Mouse (Mus musculus) midbrain, embryonic 10.5 days (tissue): ENCODE data around the gene Pitpnb. TPM values are rescaled to one million over a fixed set of nuclear protein-coding genes. Genes with fewer than 3 reads are reported as not detected.

ENCODE experiments used
- DNase-seq: peaks from one replicate; pipeline ENCODE4 v3.0.0-alpha.2; 2017; ENCODE audit warnings: low spot score
- H3K27ac ChIP-seq: fragments of 300-500 bp; sonication (generic); replicated peaks from 2 replicates; pipeline ENCODE4 v1.5.1; 2016; ENCODE audit warnings: mild to moderate bottlenecking
- H3K27me3 ChIP-seq: fragments of 300-500 bp; sonication (generic); 2 replicates; pipeline ENCODE4 v1.6.1; 2016; ENCODE audit warnings: low read depth, mild to moderate bottlenecking; ENCODE audit not compliant: poor library complexity, severe bottlenecking
- H3K36me3 ChIP-seq: fragments of 300-500 bp; sonication (generic); 2 replicates; pipeline ENCODE4 v1.6.1; 2016; ENCODE audit warnings: mild to moderate bottlenecking, moderate library complexity
- H3K4me1 ChIP-seq: fragments of 300-500 bp; sonication (generic); 2 replicates; pipeline ENCODE4 v1.6.1; 2016
- H3K4me3 ChIP-seq: fragments of 300-500 bp; sonication (generic); 2 replicates; pipeline ENCODE4 v1.5.1; 2016; ENCODE audit warnings: mild to moderate bottlenecking, moderate library complexity
- H3K9me3 ChIP-seq: fragments of 300-500 bp; sonication (generic); replicated peaks from 2 replicates; pipeline ENCODE4 v1.6.1; 2016; ENCODE audit warnings: mild to moderate bottlenecking
- WGBS: fragments of 180-500 bp; shearing (Covaris S2); methylation state at CpG from one replicate; pipeline ENCODE4 v1.1.7; 2016; 5-methylcytosine and 5-hydroxymethylcytosine counted together
- polyA plus RNA-seq: library from polyadenylated mRNA; unstranded; fragments of >200 nt; fragmentation: Nextera tagmentation; extraction: Ambion mirVana; gene quantifications from 2 replicates; pipeline ENCODE4 v1.2.1, GENCODE M21; 2016

Pitpnb gene
- polyA plus RNA-seq, 1 experiment from 2014 or later: 129 TPM

DNA sequence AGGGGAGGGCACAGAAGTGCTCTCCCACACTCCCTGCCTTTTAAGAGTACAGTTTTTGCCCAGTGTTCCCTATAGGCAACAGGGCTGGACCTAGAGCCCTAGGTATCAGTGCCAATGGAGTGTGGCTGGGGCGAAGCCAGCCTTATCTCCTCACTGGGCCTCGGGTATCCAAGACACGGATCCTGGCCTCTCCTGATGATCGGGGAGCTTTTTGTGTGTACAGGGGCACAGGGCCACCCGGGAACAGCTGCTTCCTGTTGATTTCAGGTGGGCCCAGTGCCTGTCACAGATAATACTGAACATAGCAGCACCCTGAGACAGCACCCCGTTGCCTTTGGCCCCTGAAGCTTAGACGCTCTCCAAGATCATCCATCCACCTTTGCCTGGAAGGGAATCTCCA lies 105.7 kb downstream of the Pitpnb start:
- Histone ChIP-seq H3K4me1 (peaks cover 93% of the 10 kb centered on the region), H3K27me3 (no peaks in the 10 kb centered on the region), H3K36me3 (peaks cover 97% of the 10 kb centered on the region), H3K4me3 (no peak overlapping the region), H3K27ac (0 out of 2 replicates have a peak overlapping the region, but pooled peaks have one; percentile 15), H3K9me3 (no peaks in the 10 kb centered on the region)
- 91% methylated on average over 7 of the region's 7 CpGs for WGBS
- no peak for DNase-seq

DNA sequence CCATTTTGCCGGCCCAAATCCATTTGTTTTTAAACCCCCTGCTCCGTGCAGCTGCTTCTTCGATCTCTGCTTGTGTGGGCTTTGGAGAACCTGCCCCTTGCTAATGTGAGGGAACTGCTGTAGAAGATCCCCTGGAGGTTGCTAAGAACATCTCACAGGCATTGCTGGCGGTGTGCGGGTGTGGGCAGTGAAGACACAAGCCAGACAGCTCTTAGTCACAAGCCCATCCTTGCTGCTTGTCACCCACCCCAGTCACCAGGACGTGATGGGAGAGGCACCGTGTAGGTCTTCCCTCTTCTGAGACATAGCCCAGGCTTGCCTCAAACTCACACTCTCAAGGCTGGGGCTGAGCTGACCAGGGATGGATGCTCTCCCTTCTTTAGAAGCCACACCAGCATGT lies 106.6 kb downstream of the Pitpnb start:
- DNase-seq: no peak
- 69% methylated on average over 7 of the region's 7 CpGs for WGBS
- H3K27ac ChIP-seq: peak overlapping the region; percentile 38; the same call in 1 of the 2 replicates
- peaks cover 100% of the 10 kb centered on the region for H3K36me3 ChIP-seq
- H3K27me3 ChIP-seq: no peaks in the 10 kb centered on the region
- H3K9me3 ChIP-seq: no peaks in the 10 kb centered on the region
- H3K4me1 ChIP-seq: peaks cover 93% of the 10 kb centered on the region
- H3K4me3 ChIP-seq: no peak overlapping the region

Other genes with a start within 250 kb of the Pitpnb start
- 53.0 and 63.2 TPM in 2 replicates for gene Mn1, start 86.6 kb downstream of the Pitpnb start, polyA plus RNA-seq